In the genomic region with DNA sequence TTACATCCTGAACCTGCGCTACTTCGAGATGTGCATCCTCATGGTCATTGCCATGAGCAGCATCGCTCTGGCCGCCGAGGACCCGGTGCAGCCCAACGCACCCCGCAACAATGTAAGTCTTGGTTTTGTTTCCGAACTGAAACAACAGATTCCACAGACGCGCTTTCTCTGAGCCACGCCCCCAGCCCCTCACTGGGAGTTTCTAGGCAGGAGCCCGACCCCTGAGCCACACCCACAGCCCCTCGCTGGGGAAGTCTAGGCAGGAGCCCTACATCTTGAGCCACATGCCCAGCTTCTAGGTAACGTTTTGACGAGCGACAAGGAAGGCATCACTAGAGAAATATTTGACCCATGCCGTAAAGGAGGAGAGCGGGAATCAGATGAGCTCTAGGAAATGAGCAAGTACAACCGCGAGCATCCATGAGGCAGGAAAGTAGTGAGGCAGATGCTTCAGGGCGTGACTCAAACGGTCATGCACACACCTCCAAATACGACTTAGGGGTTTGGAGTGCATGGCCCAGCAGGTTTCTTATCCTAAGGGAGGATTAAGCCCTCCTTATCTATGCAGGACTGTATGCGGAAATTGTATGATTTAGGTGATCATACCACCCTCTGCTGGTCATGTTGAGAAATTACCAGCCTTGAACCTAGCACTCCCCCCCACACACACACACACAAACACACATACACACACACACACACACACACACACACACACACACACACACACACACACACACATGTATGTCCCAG, we compare ENCODE assay signal across 9 mouse cellular contexts.
DNase-seq lines count a peak whose midpoint lies in the region; ATAC-seq lines count a peak whose summit lies in the region.
"Had no signal": no experiment of that assay in that cellular context is flagged by ENCODE, and none has a peak within 500 bp of the region (broad histone marks: within the 10 kb centered on the region; RNA-seq: fewer than 3 reads in every experiment).

No protein-coding gene starts in this region.

- H3K9me3 ChIP-seq in forebrain, embryonic 14.5 days (replicated peaks; ENCODE audit: control insufficient read depth, low read length), result no peaks in the 10 kb centered on the region
- H3K9me3 ChIP-seq in forebrain, embryonic 12.5 days, result no peaks in the 10 kb centered on the region
- H3K9me3 ChIP-seq in midbrain, embryonic 11.5 days (ENCODE audit: control insufficient read depth, low read length), result no peaks in the 10 kb centered on the region
- no peaks in the 10 kb centered on the region for H3K9me3 ChIP-seq in midbrain, embryonic 10.5 days (replicated peaks)
- no peaks in the 10 kb centered on the region for H3K9me3 ChIP-seq in stomach, embryonic 16.5 days (replicated peaks; ENCODE audit: control insufficient read depth, low read length)
- H3K9me3 ChIP-seq: midbrain, embryonic 12.5 days had no signal

- ATAC-seq in forebrain, embryonic 14.5 days, result no peak
- ATAC-seq in forebrain, embryonic 12.5 days (ENCODE audit: low FRiP score), result no peak
- ATAC-seq in midbrain, embryonic 11.5 days (ENCODE audit: low FRiP score), result no peak
- ATAC-seq in stomach, embryonic 16.5 days (ENCODE audit: insufficient read depth, low FRiP score), result no peak
- ATAC-seq in inflammation-experienced regulatory T-cells, adult 6 months, result no peak

- H3K36me3 ChIP-seq in forebrain, embryonic 14.5 days (ENCODE audit: control insufficient read depth, insufficient read depth, low read length), result peaks cover 18% of the 10 kb centered on the region; the same call in 1 of the 2 replicates
- H3K36me3 ChIP-seq in forebrain, embryonic 12.5 days (replicated peaks), result peaks cover 12% of the 10 kb centered on the region
- no peaks in the 10 kb centered on the region; the same call in 1 of the 2 replicates for H3K36me3 ChIP-seq in midbrain, embryonic 11.5 days (ENCODE audit: control insufficient read depth, insufficient read depth, low read length)
- peaks cover 60% of the 10 kb centered on the region for H3K36me3 ChIP-seq in midbrain, embryonic 10.5 days
- no peaks in the 10 kb centered on the region for H3K36me3 ChIP-seq in stomach, embryonic 16.5 days (ENCODE audit: control insufficient read depth, insufficient read depth, low read length)

- no peaks in the 10 kb centered on the region for H3K27me3 ChIP-seq in forebrain, embryonic 14.5 days (replicated peaks; ENCODE audit: control insufficient read depth, insufficient read depth, low read length)
- no peaks in the 10 kb centered on the region for H3K27me3 ChIP-seq in forebrain, embryonic 12.5 days
- no peaks in the 10 kb centered on the region for H3K27me3 ChIP-seq in midbrain, embryonic 11.5 days (ENCODE audit: control insufficient read depth, insufficient read depth, low read length)
- no peaks in the 10 kb centered on the region for H3K27me3 ChIP-seq in midbrain, embryonic 10.5 days (ENCODE audit: low read depth, poor library complexity, severe bottlenecking)
- H3K27me3 ChIP-seq in stomach, embryonic 16.5 days (ENCODE audit: control insufficient read depth, insufficient read depth, low read length), result no peaks in the 10 kb centered on the region
- H3K27me3 ChIP-seq: midbrain, embryonic 12.5 days had no signal

- no peak overlapping the region for H3K9ac ChIP-seq in forebrain, embryonic 14.5 days (ENCODE audit: low read length)
- H3K9ac ChIP-seq in forebrain, embryonic 12.5 days, result no peak overlapping the region
- H3K9ac ChIP-seq in midbrain, embryonic 11.5 days (ENCODE audit: low read length), result no peak overlapping the region
- peak overlapping the region; percentile 10; the same call in 1 of the 2 replicates for H3K9ac ChIP-seq in stomach, embryonic 16.5 days (ENCODE audit: low read length)
- H3K9ac ChIP-seq: midbrain, embryonic 12.5 days had no signal

- no peaks in the 10 kb centered on the region for H3K4me1 ChIP-seq in forebrain, embryonic 14.5 days (ENCODE audit: control insufficient read depth, insufficient read depth, low read length)
- H3K4me1 ChIP-seq in forebrain, embryonic 12.5 days, result peaks cover 2% of the 10 kb centered on the region; the same call in 1 of the 2 replicates
- no peaks in the 10 kb centered on the region for H3K4me1 ChIP-seq in midbrain, embryonic 11.5 days (ENCODE audit: control insufficient read depth, insufficient read depth, low read length)
- peaks cover 5% of the 10 kb centered on the region; the same call in 1 of the 2 replicates for H3K4me1 ChIP-seq in midbrain, embryonic 10.5 days
- no peaks in the 10 kb centered on the region for H3K4me1 ChIP-seq in stomach, embryonic 16.5 days (ENCODE audit: control insufficient read depth, insufficient read depth, low read length)
- H3K4me1 ChIP-seq: midbrain, embryonic 12.5 days had no signal

- no peak overlapping the region for H3K27ac ChIP-seq in forebrain, embryonic 14.5 days (ENCODE audit: low read depth, low read length)
- no peak overlapping the region for H3K27ac ChIP-seq in forebrain, embryonic 12.5 days
- no peak overlapping the region for H3K27ac ChIP-seq in midbrain, embryonic 11.5 days (ENCODE audit: low read depth, low read length)
- no peak overlapping the region for H3K27ac ChIP-seq in midbrain, embryonic 10.5 days (replicated peaks)
- no peak overlapping the region for H3K27ac ChIP-seq in stomach, embryonic 16.5 days (ENCODE audit: low read length)
- H3K27ac ChIP-seq: midbrain, embryonic 12.5 days had no signal

- peak; percentile 53 for DNase-seq in forebrain, embryonic 14.5 days (ENCODE audit: low spot score)
- DNase-seq in midbrain, embryonic 11.5 days (ENCODE audit: low spot score, missing footprints), result peak; percentile 86
- DNase-seq in midbrain, embryonic 10.5 days (ENCODE audit: low spot score), result no peak
- peak; percentile 39 for DNase-seq in induced T-regulatory cell, adult 2 months (ENCODE audit: low read depth)
- DNase-seq in gastrocnemius, postnatal 25 days, result no peak

- no peak overlapping the region for H3K4me3 ChIP-seq in forebrain, embryonic 14.5 days (ENCODE audit: low read depth, low read length)
- no peak overlapping the region for H3K4me3 ChIP-seq in forebrain, embryonic 12.5 days (replicated peaks)
- no peak overlapping the region for H3K4me3 ChIP-seq in midbrain, embryonic 11.5 days (ENCODE audit: low read depth, low read length)
- no peak overlapping the region for H3K4me3 ChIP-seq in midbrain, embryonic 10.5 days
- H3K4me3 ChIP-seq in stomach, embryonic 16.5 days (replicated peaks; ENCODE audit: low read length), result peak overlapping the region; percentile 14
- H3K4me3 ChIP-seq: midbrain, embryonic 12.5 days had no signal

- H3K4me2 ChIP-seq in forebrain, embryonic 14.5 days (ENCODE audit: low read length), result no peak overlapping the region
- no peak overlapping the region for H3K4me2 ChIP-seq in forebrain, embryonic 12.5 days
- H3K4me2 ChIP-seq in midbrain, embryonic 11.5 days, result no peak overlapping the region
- H3K4me2 ChIP-seq in stomach, embryonic 16.5 days (ENCODE audit: low read depth, low read length), result peak overlapping the region; percentile 43
- H3K4me2 ChIP-seq: midbrain, embryonic 12.5 days had no signal

- WGBS in forebrain, embryonic 14.5 days, result 39% methylated on average over 25 of the region's 25 CpGs
- WGBS in forebrain, embryonic 12.5 days, result 47% methylated on average over 25 of the region's 25 CpGs
- WGBS in midbrain, embryonic 11.5 days, result 47% methylated on average over 25 of the region's 25 CpGs
- WGBS in midbrain, embryonic 10.5 days, result 45% methylated on average over 25 of the region's 25 CpGs
- 32% methylated on average over 25 of the region's 25 CpGs for WGBS in stomach, embryonic 16.5 days

Comparison
In these comparisons a context has a peak if more than half of its experiments do, and no peak if none do; other contexts are left out.
1. DNase-seq: peak in forebrain, embryonic 14.5 days (single experiment), midbrain, embryonic 11.5 days (single experiment) and induced T-regulatory cell, adult 2 months (single experiment); none in midbrain, embryonic 10.5 days (single experiment) and gastrocnemius, postnatal 25 days (single experiment).